Mouse (Mus musculus) adrenal gland, postnatal 4 days (tissue): Measurements from ENCODE around the gene C8a. TPM values are rescaled to one million over a fixed set of nuclear protein-coding genes. Genes with fewer than 3 reads are reported as not detected.

Experiments
- DNase-seq, 2 experiments: peaks; one replicate each; pipeline ENCODE4 v3.0.0; 2021 to 2022; ENCODE audit warnings: low spot score in 2 of 2, mixed read lengths in 2 of 2
- total RNA-seq, 2 experiments: library from RNA; stranded (reverse); gene quantifications; 2 replicates each; pipeline ENCODE4 v1.2.3; 2021

The C8a gene
- total RNA-seq, 2 experiments from 2014 or later: 0.48 to 15.3 TPM

GRCm38 (mm10) chr4:104775601-104776000, 100.6 kb downstream of the C8a start:
- DNase-seq: no peak

GRCm38 (mm10) chr4:104770331-104770730, 105.9 kb downstream of the C8a start:
- no peak for DNase-seq

- no peak for DNase-seq
Measured at GRCm38 (mm10) chr4:104769602-104770001, 106.6 kb downstream of the C8a start.

GRCm38 (mm10) chr4:104768190-104768589, 108.0 kb downstream of the C8a start:
- no peak for DNase-seq

- no peak for DNase-seq
Measured at GRCm38 (mm10) chr4:104766065-104766464, 110.1 kb downstream of the C8a start, which contains the start of gene C8b. Gene C8b, plus strand, starts transcription at chr4:104766317.

Other genes with a start within 250 kb of the C8a start
- 10 to 100 TPM in 1 of 2 experiments, under 1 TPM in 1; 0.36 to 13.0 TPM for gene C8b, start 110.1 kb downstream of the C8a start, total RNA-seq
- gene Gm17662, start 19.1 kb downstream of the C8a start, total RNA-seq: not detected
- under 1 TPM; 0.34 to 0.51 TPM for gene Fyb2, start 37.1 kb upstream of the C8a start, total RNA-seq
- 1 to 10 TPM; 5.9 to 7.7 TPM for gene Prkaa2, start 233.5 kb upstream of the C8a start, total RNA-seq